ENCODE assay signal across 8 mouse cellular contexts in the genomic region with DNA sequence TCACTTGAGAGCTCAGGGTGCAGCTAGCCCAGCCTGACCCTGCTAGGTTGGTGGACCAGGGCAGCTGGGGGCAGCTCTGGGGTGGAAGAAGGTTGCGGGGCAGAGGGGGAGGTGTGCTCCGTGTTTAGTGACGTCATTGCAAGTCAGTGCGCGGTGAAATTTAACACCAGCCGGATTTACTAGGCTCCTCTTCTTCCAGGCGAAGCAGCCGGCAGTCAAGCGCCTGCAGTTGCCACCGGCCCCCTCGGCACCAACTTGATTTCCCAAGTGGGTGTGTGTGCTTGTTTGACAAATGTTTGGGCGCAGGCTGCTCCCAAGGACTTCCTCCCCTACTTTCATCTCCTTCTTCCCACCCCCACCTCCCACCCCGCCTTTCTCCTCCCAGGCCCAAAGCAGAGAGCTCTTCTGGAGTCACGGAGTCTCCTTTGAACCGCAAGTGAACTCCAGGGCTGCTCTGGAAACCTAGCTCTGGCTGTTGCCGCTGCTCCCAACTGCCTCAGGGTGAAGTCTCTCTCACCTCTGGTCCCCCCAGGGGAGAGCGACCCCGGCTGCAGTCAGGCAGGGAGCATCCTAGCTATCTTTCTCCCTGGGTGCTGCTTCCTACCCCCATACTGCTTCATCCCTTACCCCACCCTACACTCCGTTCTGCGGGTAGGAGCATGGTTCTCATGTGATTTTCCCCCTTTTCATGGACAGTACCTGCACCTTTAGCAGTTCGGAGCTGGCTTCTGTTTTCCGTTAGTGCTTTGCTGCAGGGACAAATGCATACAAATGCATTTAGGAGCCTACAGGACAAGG. TPM values are rescaled to one million over a fixed set of nuclear protein-coding genes. Genes with fewer than 3 reads are reported as not detected.
A peak's percentile ranks its signal among the peaks of the same experiment; 100 is the strongest.
DNase-seq lines count a peak whose midpoint lies in the region; ATAC-seq and TF ChIP-seq lines count a peak whose summit lies in the region.

TSS of gene Col24a1 (plus strand) at position 136 of the 798 bp plus-strand sequence.

- H3K9ac ChIP-seq in midbrain, embryonic 12.5 days (replicated peaks), result peak within 1 kb of the TSS; percentile 47
- peak within 1 kb of the TSS; percentile 53 for H3K9ac ChIP-seq in stomach, postnatal 0 days (ENCODE audit: low read length)

- H3K27ac ChIP-seq in midbrain, embryonic 12.5 days (replicated peaks), result no peak within 1 kb of the TSS
- 0 out of 2 replicates have a peak within 1 kb of the TSS, but pooled peaks have one; percentile 58 for H3K27ac ChIP-seq in stomach, postnatal 0 days (replicated peaks)

- TF ChIP-seq CTCF in stomach, postnatal 0 days (IDR thresholded peaks at IDR 0.05; ENCODE audit: low read depth), result no peak

- peak within 1 kb of the TSS; percentile 43 for H3K4me3 ChIP-seq in midbrain, embryonic 12.5 days
- peak within 1 kb of the TSS; percentile 43 for H3K4me3 ChIP-seq in stomach, postnatal 0 days (ENCODE audit: low read depth, low read length)

- peaks cover 5% of the 10 kb centered on the region; the same call in 1 of the 2 replicates for H3K27me3 ChIP-seq in midbrain, embryonic 12.5 days
- H3K27me3 ChIP-seq in stomach, postnatal 0 days (ENCODE audit: control insufficient read depth, insufficient read depth, low read length), result no peaks in the 10 kb centered on the region

- H3K4me2 ChIP-seq in midbrain, embryonic 12.5 days (replicated peaks), result peak within 1 kb of the TSS; percentile 84
- H3K4me2 ChIP-seq in stomach, postnatal 0 days (replicated peaks; ENCODE audit: low read depth), result peak within 1 kb of the TSS; percentile 66

- DNase-seq in gastrocnemius, adult 18-20 months (ENCODE audit: low spot score), result peak; percentile 6
- DNase-seq in gastrocnemius, adult 8-10 months (ENCODE audit: low spot score in 2 of 2), result no peak
- peak; percentile 28 for DNase-seq in R1 (ENCODE audit: low read depth, low spot score)
- peak; percentile 30 to 42 for DNase-seq in frontal cortex, postnatal 36 days (ENCODE audit: low spot score in 2 of 2)
- peak; percentile 50 for DNase-seq in kidney, postnatal 10 days
- DNase-seq in stomach, postnatal 0 days (ENCODE audit: low spot score), result peak; percentile 39
- no peak for DNase-seq in spleen, adult 12 weeks (ENCODE audit: low spot score)

- no peaks in the 10 kb centered on the region for H3K36me3 ChIP-seq in midbrain, embryonic 12.5 days
- no peaks in the 10 kb centered on the region for H3K36me3 ChIP-seq in stomach, postnatal 0 days (ENCODE audit: control insufficient read depth, insufficient read depth, low read length)

- ATAC-seq in midbrain, embryonic 12.5 days (ENCODE audit: low FRiP score, low read depth), result peak; percentile 79
- ATAC-seq in stomach, postnatal 0 days (ENCODE audit: low FRiP score, low TSS enrichment), result peak; percentile 64

- TF ChIP-seq EP300 in stomach, postnatal 0 days (optimal IDR thresholded peaks at IDR 0.05), result no peak

- 2% methylated on average over 22 of the region's 22 CpGs for WGBS in midbrain, embryonic 12.5 days
- WGBS in stomach, postnatal 0 days, result 5% methylated on average over 22 of the region's 22 CpGs

- no peaks in the 10 kb centered on the region for H3K9me3 ChIP-seq in midbrain, embryonic 12.5 days
- H3K9me3 ChIP-seq in stomach, postnatal 0 days (ENCODE audit: control insufficient read depth, low read length), result no peaks in the 10 kb centered on the region

- peaks cover 15% of the 10 kb centered on the region for H3K4me1 ChIP-seq in midbrain, embryonic 12.5 days
- H3K4me1 ChIP-seq in stomach, postnatal 0 days (replicated peaks; ENCODE audit: control insufficient read depth, insufficient read depth), result no peaks in the 10 kb centered on the region; the same call in 1 of the 2 replicates

RNA-seq across cellular contexts. Expression of gene Col24a1, which starts in this region (rescaled TPM):
- 1 to 10 TPM in 1 of 2 experiments, under 1 TPM in 1; 0.89 to 2.2 TPM for total RNA-seq in gastrocnemius, adult 18-20 months (2021)
- 1 to 10 TPM in 2 of 4 experiments, under 1 TPM in 2; 0.63 to 1.2 (median 0.87) TPM for total RNA-seq in gastrocnemius, adult 8-10 months (2022)
- 0.52 and 0.68 TPM in 2 replicates for polyA plus RNA-seq in midbrain, embryonic 12.5 days (2016; fragmentation: Nextera tagmentation; extraction: Ambion mirVana)
- polyA plus RNA-seq in stomach, postnatal 0 days (2015; fragmentation: Nextera tagmentation; extraction: Ambion mirVana), result 0.89 and 1.1 TPM in 2 replicates

Comparison
In these comparisons a context has a peak if more than half of its experiments do, and no peak if none do; other contexts are left out.
1. DNase-seq: peak in gastrocnemius, adult 18-20 months (single experiment), R1 (single experiment), frontal cortex, postnatal 36 days (2 of 2), kidney, postnatal 10 days (single experiment) and stomach, postnatal 0 days (single experiment); none in gastrocnemius, adult 8-10 months (0 of 2) and spleen, adult 12 weeks (single experiment).
2. Peak in ATAC-seq, H3K4me3 ChIP-seq, H3K9ac ChIP-seq and H3K4me2 ChIP-seq in midbrain, embryonic 12.5 days; RNA of the gene not detected or under 1 TPM.